Mouse (Mus musculus): Measurements from ENCODE around the gene Rgl3. TPM values are rescaled to one million over a fixed set of nuclear protein-coding genes. Genes with fewer than 3 reads are reported as not detected.

The Rgl3 gene
- polyA plus RNA-seq, 1 experiment from 2014 or later: 2.0 TPM

Other genes with a start within 250 kb of the Rgl3 start
- gene Spc24, start 229.1 kb downstream of the Rgl3 start, polyA plus RNA-seq (2016; fragmentation: Nextera tagmentation; extraction: Ambion mirVana): 84.5 and 86.8 TPM in 2 replicates
- gene Kank2, start 190.7 kb downstream of the Rgl3 start, polyA plus RNA-seq (2016; fragmentation: Nextera tagmentation; extraction: Ambion mirVana): 18.9 and 19.9 TPM in 2 replicates
- 1.7 and 1.9 TPM in 2 replicates for gene Angptl8, start 153.9 kb downstream of the Rgl3 start, polyA plus RNA-seq (2016; fragmentation: Nextera tagmentation; extraction: Ambion mirVana)
- 52.3 and 59.0 TPM in 2 replicates for gene Dock6, start 136.8 kb downstream of the Rgl3 start, polyA plus RNA-seq (2016; fragmentation: Nextera tagmentation; extraction: Ambion mirVana)
- gene Rab3d, start 71.3 kb downstream of the Rgl3 start, polyA plus RNA-seq (2016; fragmentation: Nextera tagmentation; extraction: Ambion mirVana): 10.5 and 12.2 TPM in 2 replicates
- 2.7 and 3.8 TPM in 2 replicates for gene Ccdc159, start 62.0 kb downstream of the Rgl3 start, polyA plus RNA-seq (2016; fragmentation: Nextera tagmentation; extraction: Ambion mirVana)
- 38.3 and 38.4 TPM in 2 replicates for gene Tmem205, start 61.9 kb downstream of the Rgl3 start, polyA plus RNA-seq (2016; fragmentation: Nextera tagmentation; extraction: Ambion mirVana)
- 8.2 and 8.4 TPM in 2 replicates for gene Plppr2, start 52.4 kb downstream of the Rgl3 start, polyA plus RNA-seq (2016; fragmentation: Nextera tagmentation; extraction: Ambion mirVana)
- 4.8 and 5.8 TPM in 2 replicates for gene Swsap1, start 33.7 kb downstream of the Rgl3 start, polyA plus RNA-seq (2016; fragmentation: Nextera tagmentation; extraction: Ambion mirVana)
- 10.9 and 12.0 TPM in 2 replicates for gene Epor, start 25.9 kb downstream of the Rgl3 start, polyA plus RNA-seq (2016; fragmentation: Nextera tagmentation; extraction: Ambion mirVana)
- gene Ccdc151, start 13.2 kb upstream of the Rgl3 start, polyA plus RNA-seq (2016; fragmentation: Nextera tagmentation; extraction: Ambion mirVana): 0.17 and 0.29 TPM in 2 replicates
- gene Prkcsh, start 13.4 kb upstream of the Rgl3 start, polyA plus RNA-seq (2016; fragmentation: Nextera tagmentation; extraction: Ambion mirVana): 79.5 and 81.4 TPM in 2 replicates
- 0.13 and 0.40 TPM in 2 replicates for gene Elavl3, start 62.6 kb upstream of the Rgl3 start, polyA plus RNA-seq (2016; fragmentation: Nextera tagmentation; extraction: Ambion mirVana)
- not detected in 2 replicates for gene Gm49318, start 81.8 kb upstream of the Rgl3 start, polyA plus RNA-seq (2016; fragmentation: Nextera tagmentation; extraction: Ambion mirVana)
- gene Zfp653, start 81.9 kb upstream of the Rgl3 start, polyA plus RNA-seq (2016; fragmentation: Nextera tagmentation; extraction: Ambion mirVana): 9.8 and 10.0 TPM in 2 replicates
- 49.3 and 51.4 TPM in 2 replicates for gene Ecsit, start 96.0 kb upstream of the Rgl3 start, polyA plus RNA-seq (2016; fragmentation: Nextera tagmentation; extraction: Ambion mirVana)
- gene Cnn1, start 109.8 kb upstream of the Rgl3 start, polyA plus RNA-seq (2016; fragmentation: Nextera tagmentation; extraction: Ambion mirVana): 391 and 421 TPM in 2 replicates
- gene Elof1, start 127.7 kb upstream of the Rgl3 start, polyA plus RNA-seq (2016; fragmentation: Nextera tagmentation; extraction: Ambion mirVana): 102 and 104 TPM in 2 replicates
- gene Acp5, start 146.3 kb upstream of the Rgl3 start, polyA plus RNA-seq (2016; fragmentation: Nextera tagmentation; extraction: Ambion mirVana): 28.9 and 31.6 TPM in 2 replicates
- gene Pigyl, start 167.4 kb upstream of the Rgl3 start, polyA plus RNA-seq (2016; fragmentation: Nextera tagmentation; extraction: Ambion mirVana): 43.8 and 45.2 TPM in 2 replicates
- 0.17 TPM in 1 of 2 replicates, not detected in the other for gene Zfp872, start 198.6 kb upstream of the Rgl3 start, polyA plus RNA-seq (2016; fragmentation: Nextera tagmentation; extraction: Ambion mirVana)
- 19.1 and 20.0 TPM in 2 replicates for gene Zfp809, start 236.3 kb upstream of the Rgl3 start, polyA plus RNA-seq (2016; fragmentation: Nextera tagmentation; extraction: Ambion mirVana)

Data from heart, embryonic 12.5 days (tissue).